Mouse (Mus musculus): ENCODE data around the gene Fdx1. TPM values are rescaled to one million over a fixed set of nuclear protein-coding genes. Genes with fewer than 3 reads are reported as not detected.

The Fdx1 gene
- polyA plus RNA-seq, 1 experiment from 2014 or later = 63.6 TPM

DNA sequence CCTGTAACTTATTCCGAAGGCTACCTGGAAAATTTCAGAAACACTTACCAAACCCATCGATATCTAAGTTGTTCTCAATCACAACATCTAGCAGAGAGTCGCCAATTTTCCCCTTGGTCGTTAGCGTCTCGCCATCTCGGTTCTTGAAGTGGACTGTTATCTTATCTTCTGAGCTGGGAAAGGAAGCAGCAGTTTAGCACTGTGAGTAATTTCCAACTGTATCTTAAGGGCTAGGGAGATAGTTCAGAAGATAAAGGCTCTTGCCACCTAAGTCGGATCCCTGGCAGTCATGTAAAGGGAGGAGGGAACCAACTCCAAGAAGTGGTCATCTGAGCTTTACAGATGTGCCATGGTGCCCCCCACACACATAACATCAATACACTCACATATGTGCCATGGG lies 6.3 kb downstream of the Fdx1 start:
- H3K9ac ChIP-seq = no peak overlapping the region
- WGBS = 83% methylated on average over 8 of the region's 8 CpGs
- H3K27me3 ChIP-seq = no peaks in the 10 kb centered on the region
- peaks cover 21% of the 10 kb centered on the region for H3K4me1 ChIP-seq
- no peak overlapping the region for H3K4me2 ChIP-seq (replicated peaks)
- H3K36me3 ChIP-seq = peaks cover 23% of the 10 kb centered on the region
- H3K9me3 ChIP-seq = no peaks in the 10 kb centered on the region
- no peak overlapping the region for H3K4me3 ChIP-seq
- no peak overlapping the region for H3K27ac ChIP-seq
- no peak for ATAC-seq (ENCODE audit: low FRiP score, low read depth)

DNA sequence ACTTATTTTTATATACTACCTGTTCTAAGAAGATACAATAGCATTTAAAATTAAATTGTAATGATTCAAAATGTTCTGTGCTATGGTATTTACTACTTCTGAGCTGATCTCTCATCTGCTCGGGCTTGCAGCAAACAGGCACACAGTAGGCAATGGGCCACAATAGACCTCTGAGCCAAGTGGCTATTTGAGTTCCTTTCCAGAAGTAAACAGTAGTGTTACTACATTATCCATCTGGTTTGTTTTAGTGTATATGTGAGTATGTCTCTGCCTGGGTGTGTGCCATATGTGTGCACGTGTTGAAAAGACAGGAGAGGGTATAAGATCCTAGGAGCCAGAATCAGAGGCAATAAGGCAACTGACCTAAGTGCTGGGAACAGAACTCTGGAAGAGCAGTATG lies 6.9 kb downstream of the Fdx1 start:
- no peaks in the 10 kb centered on the region for H3K9me3 ChIP-seq
- ATAC-seq (ENCODE audit: low FRiP score, low read depth) = no peak
- no peak overlapping the region for H3K27ac ChIP-seq
- WGBS = 70% methylated on average over 2 of the region's 2 CpGs
- H3K27me3 ChIP-seq = no peaks in the 10 kb centered on the region
- H3K4me3 ChIP-seq = no peak overlapping the region
- peaks cover 23% of the 10 kb centered on the region for H3K36me3 ChIP-seq
- no peak overlapping the region for H3K4me2 ChIP-seq (replicated peaks)
- H3K4me1 ChIP-seq = peaks cover 15% of the 10 kb centered on the region
- H3K9ac ChIP-seq = no peak overlapping the region

DNA sequence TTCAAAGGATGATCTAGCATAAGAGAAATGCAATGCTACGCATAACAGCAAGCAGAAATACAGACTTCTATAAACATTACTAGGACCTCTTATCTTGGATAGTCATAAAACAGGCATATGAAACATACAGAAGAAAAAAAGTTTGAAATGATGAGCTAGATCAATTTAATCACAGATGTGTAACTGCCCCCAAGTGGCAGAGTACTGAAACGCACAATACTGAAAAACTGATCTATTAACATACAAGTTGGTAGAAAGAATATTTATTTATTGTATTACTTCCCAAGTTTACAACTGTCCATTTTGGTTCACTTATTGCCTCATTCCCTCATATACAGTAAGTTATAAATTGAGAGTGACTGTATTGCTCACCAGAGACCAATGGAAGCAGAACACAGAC lies 12.0 kb downstream of the Fdx1 start:
- 77% methylated on average over 2 of the region's 2 CpGs for WGBS

DNA sequence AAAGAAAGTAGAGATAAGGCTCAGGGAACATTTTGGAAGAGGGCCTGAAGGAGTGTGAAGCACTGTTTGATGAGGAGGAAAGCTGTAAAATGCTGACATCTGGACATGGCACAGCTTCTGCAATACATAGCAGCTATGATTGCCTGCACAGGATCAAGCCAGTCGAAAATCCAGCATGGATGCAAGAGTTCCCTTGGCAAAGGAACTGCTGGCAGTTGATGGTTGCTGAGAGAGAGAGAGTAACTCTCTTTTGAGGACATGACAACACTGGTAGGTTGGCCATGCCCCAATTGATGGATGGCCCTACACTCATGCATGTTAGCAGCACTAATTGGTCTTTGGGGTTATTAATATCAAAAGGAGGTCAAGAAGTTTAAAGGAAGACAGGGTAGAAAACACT lies 12.7 kb downstream of the Fdx1 start:
- Histone ChIP-seq H3K9me3 (no peaks in the 10 kb centered on the region), H3K27ac (no peak overlapping the region), H3K36me3 (peaks cover 39% of the 10 kb centered on the region), H3K4me2 (replicated peaks) (no peak overlapping the region), H3K4me3 (no peak overlapping the region), H3K27me3 (no peaks in the 10 kb centered on the region), H3K9ac (no peak overlapping the region), H3K4me1 (no peaks in the 10 kb centered on the region)
- ATAC-seq (ENCODE audit: low FRiP score, low read depth) = no peak
- WGBS = 75% methylated on average over 1 of the region's 1 CpGs

More for the DNA sequence above, 12.0 kb downstream of the Fdx1 start:
- Histone ChIP-seq H3K4me3 (no peak overlapping the region), H3K9ac (no peak overlapping the region), H3K4me1 (no peaks in the 10 kb centered on the region), H3K27ac (no peak overlapping the region), H3K36me3 (peaks cover 39% of the 10 kb centered on the region), H3K9me3 (no peaks in the 10 kb centered on the region), H3K4me2 (replicated peaks) (no peak overlapping the region), H3K27me3 (no peaks in the 10 kb centered on the region)
- no peak for ATAC-seq (ENCODE audit: low FRiP score, low read depth)

DNA sequence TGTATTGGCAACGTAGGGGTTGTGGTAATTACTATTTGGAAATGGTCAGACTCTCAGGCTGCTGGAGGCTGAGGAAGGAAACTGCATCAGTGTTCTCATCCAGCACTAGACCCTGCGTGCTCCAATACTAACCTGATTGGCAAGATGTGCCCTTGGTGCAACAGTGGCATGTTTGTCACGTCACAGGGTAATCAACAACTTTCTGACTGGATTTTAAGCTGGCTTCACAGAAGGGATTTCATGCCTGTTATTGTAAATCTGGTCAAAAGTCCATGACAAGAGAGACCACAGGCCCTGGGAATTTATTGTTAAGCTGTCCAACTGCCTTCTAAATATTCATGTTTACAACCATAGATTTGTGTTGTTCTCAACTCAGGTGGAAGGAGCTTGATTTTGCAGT lies 13.1 kb downstream of the Fdx1 start:
- H3K27me3 ChIP-seq = no peaks in the 10 kb centered on the region
- no peak overlapping the region for H3K4me2 ChIP-seq (replicated peaks)
- H3K36me3 ChIP-seq = peaks cover 38% of the 10 kb centered on the region
- 88% methylated on average over 3 of the region's 3 CpGs for WGBS
- no peaks in the 10 kb centered on the region for H3K9me3 ChIP-seq
- no peak overlapping the region for H3K9ac ChIP-seq
- H3K27ac ChIP-seq = no peak overlapping the region
- H3K4me3 ChIP-seq = no peak overlapping the region
- H3K4me1 ChIP-seq = no peaks in the 10 kb centered on the region
- no peak for ATAC-seq (ENCODE audit: low FRiP score, low read depth)

DNA sequence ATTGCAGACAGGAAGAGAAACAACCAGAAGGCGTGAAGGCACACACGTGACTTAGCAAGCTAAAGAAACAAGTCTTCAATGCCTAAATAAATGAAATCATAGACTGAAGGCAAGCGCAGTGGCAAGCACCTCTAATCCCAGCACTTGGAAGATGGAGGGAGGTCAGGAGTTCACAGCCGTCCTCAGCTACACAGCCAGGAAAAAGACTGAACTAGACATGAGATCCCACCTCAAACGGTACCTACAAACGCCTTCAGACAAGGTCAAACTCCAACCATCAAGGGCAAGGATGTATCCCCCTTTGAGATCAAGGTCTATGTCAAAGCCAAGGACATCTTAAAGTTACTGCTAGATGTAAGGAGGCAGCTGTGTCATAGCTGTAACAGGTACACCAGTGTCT lies 19.4 kb downstream of the Fdx1 start:
- H3K4me1 ChIP-seq = no peaks in the 10 kb centered on the region
- no peaks in the 10 kb centered on the region for H3K9me3 ChIP-seq
- no peak overlapping the region for H3K9ac ChIP-seq
- no peaks in the 10 kb centered on the region for H3K27me3 ChIP-seq
- no peak overlapping the region for H3K4me3 ChIP-seq
- H3K36me3 ChIP-seq = peaks cover 50% of the 10 kb centered on the region
- no peak overlapping the region for H3K27ac ChIP-seq
- no peak overlapping the region for H3K4me2 ChIP-seq (replicated peaks)
- no peak for ATAC-seq (ENCODE audit: low FRiP score, low read depth)
- WGBS = 86% methylated on average over 6 of the region's 6 CpGs

DNA sequence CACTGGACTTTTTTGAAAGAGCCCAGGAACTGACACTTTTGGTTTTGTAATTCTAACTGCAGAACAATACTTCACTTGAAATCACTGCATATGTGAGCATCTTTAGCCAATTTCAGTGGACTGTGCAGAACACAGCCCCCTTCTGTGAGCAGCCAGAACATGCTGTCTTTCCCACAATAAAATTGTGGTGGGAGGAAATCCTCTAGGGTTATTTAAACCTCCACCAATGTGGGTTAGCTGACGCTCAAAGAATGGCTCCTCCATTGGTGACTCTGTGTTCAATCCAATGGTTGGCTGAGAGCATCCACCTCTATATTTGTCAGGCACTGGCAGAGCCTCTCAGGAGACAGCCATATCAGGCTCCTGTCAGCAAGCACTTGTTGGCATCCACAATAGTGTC lies 28.7 kb downstream of the Fdx1 start:
- Histone ChIP-seq H3K4me2 (replicated peaks) (no peak overlapping the region), H3K36me3 (no peaks in the 10 kb centered on the region), H3K4me1 (peaks cover under 1% of the 10 kb centered on the region; the same call in 1 of the 2 replicates), H3K27me3 (no peaks in the 10 kb centered on the region), H3K4me3 (no peak overlapping the region), H3K9ac (no peak overlapping the region), H3K27ac (no peak overlapping the region), H3K9me3 (no peaks in the 10 kb centered on the region)
- WGBS = 40% methylated on average over 1 of the region's 1 CpGs
- no peak for ATAC-seq (ENCODE audit: low FRiP score, low read depth)

DNA sequence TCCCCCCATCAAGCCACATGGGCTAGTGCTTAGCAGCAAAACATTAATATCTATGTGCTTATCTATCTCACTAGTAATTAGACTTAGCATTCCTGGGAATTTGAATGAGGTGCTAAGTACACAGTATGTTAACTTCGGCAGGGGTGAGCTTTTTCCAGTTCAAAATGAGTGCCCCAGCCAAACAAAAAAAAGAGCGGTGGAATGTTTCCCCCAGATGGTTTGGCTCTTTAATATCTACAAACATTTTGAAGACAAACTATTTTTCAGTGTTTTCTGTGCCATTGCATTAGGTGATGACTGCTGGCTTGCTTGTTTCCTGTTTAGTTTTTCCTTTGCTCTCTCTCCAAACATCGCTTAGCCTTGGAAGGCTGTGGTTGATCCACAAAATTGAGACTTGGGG lies 31.4 kb downstream of the Fdx1 start:
- Histone ChIP-seq H3K4me3 (no peak overlapping the region), H3K9ac (no peak overlapping the region)
- 72% methylated on average over 3 of the region's 3 CpGs for WGBS

DNA sequence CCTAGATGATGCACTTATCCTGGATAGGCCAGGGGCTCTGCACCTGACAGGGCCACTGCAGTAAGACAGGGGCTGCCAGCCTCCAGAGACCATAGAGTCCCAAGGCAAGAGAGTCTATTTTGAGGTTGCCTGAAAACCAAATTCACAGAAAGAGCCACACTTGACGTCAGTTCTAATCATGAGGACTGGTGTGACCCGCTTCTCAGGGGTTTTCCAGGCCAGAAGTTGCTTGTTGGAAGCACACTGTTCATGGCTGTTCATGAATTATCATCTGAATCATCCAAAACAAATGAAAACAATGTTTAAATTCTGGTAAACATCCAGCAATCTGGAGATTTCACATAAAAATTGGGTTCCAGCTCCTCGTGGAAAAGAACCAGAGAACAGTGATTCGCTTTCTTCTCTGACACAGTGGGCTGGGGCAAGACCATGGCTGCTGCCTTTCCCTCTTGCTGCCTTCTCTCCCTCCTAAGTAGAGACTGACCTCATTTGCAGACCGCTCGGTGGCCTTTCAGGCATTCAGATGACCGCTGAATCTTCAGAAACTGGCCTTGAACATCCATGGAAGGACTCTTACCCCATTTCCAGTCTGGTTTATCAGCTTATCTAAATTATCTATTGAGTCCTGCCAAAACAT lies 32.2 kb downstream of the Fdx1 start:
- Histone ChIP-seq H3K27ac (no peak overlapping the region), H3K36me3 (no peaks in the 10 kb centered on the region), H3K4me2 (replicated peaks) (no peak overlapping the region), H3K4me3 (no peak overlapping the region), H3K9ac (no peak overlapping the region), H3K4me1 (peaks cover 27% of the 10 kb centered on the region), H3K9me3 (no peaks in the 10 kb centered on the region), H3K27me3 (no peaks in the 10 kb centered on the region)
- 88% methylated on average over 7 of the region's 7 CpGs for WGBS
- no peak for ATAC-seq (ENCODE audit: low FRiP score, low read depth)

More for the DNA sequence above, 31.4 kb downstream of the Fdx1 start:
- no peak overlapping the region for H3K27ac ChIP-seq
- no peaks in the 10 kb centered on the region for H3K9me3 ChIP-seq
- no peak overlapping the region for H3K4me2 ChIP-seq (replicated peaks)
- no peak for ATAC-seq (ENCODE audit: low FRiP score, low read depth)
- peaks cover 27% of the 10 kb centered on the region for H3K4me1 ChIP-seq
- no peaks in the 10 kb centered on the region for H3K36me3 ChIP-seq
- no peaks in the 10 kb centered on the region for H3K27me3 ChIP-seq

DNA sequence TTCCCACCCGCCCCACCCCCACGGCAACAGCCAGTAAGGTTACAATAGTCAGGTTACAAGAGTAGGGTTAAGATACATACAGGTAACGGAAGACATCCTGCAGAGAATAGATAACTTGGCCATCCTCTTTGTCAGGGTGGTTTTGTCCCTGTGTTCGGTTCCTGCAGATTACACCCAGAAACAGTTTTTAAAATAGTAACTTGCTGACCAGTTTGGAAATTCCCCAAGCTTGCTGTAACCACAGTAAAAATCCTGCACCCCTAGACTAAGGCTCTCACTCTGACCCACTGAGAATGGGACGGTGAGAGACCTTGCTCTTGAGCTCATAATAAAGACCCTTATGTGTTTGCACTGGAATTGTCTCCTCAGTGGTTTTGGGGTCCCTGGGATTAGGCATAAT lies 33.4 kb downstream of the Fdx1 start:
- peaks cover 27% of the 10 kb centered on the region for H3K4me1 ChIP-seq
- no peak overlapping the region for H3K9ac ChIP-seq
- ATAC-seq (ENCODE audit: low FRiP score, low read depth) = no peak
- H3K9me3 ChIP-seq = no peaks in the 10 kb centered on the region
- H3K4me3 ChIP-seq = no peak overlapping the region
- H3K27me3 ChIP-seq = no peaks in the 10 kb centered on the region
- no peaks in the 10 kb centered on the region for H3K36me3 ChIP-seq
- no peak overlapping the region for H3K4me2 ChIP-seq (replicated peaks)
- WGBS = 67% methylated on average over 5 of the region's 5 CpGs
- no peak overlapping the region for H3K27ac ChIP-seq

DNA sequence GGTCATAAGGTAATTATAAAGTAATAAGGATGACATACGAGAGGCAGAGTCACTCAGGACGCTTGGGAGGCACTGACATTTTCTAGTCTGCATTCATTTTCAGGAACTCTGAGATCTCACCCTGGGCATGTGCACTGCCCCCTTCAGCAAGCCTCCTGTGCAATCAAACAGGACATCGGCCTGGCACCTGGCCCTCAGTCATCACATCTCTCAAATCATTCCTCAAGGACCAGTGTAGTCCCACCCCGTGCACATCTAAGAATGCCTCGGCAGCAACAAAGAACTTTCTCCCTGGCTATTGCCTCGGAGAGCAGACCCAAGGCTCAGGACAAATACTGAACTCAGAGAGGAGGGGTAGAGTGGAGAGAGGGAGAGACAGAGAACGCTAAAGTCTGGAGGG lies 34.7 kb downstream of the Fdx1 start:
- Histone ChIP-seq H3K27me3 (no peaks in the 10 kb centered on the region), H3K4me2 (replicated peaks) (peak overlapping the region; percentile 58)

DNA sequence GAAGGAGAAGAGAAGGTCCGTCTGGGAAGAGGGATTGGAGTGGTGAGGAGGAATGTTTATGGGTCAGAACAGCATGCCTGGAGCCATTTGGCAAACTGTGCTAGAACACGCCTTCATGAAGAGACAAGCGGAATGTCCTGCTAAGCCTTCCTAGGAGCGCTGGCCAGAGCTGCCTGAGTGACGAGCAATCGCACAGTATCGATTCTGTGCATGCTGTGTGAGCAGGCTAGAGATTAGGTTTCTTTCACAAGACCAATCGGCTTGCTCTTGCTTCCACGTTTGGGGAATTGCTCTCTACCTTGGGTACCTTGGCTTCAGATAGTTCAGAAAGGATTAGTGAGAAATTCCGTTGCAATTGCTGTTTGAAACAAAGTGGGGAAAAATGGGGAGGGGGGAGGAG lies 35.2 kb downstream of the Fdx1 start:
- H3K27ac ChIP-seq = peak overlapping the region; percentile 76; the same call in 1 of the 2 replicates
- H3K36me3 ChIP-seq = no peaks in the 10 kb centered on the region
- ATAC-seq (ENCODE audit: low FRiP score, low read depth) = peak; percentile 82
- no peaks in the 10 kb centered on the region for H3K27me3 ChIP-seq
- 0 out of 2 replicates have a peak overlapping the region, but pooled peaks have one; percentile 13 for H3K9ac ChIP-seq
- no peaks in the 10 kb centered on the region for H3K9me3 ChIP-seq
- H3K4me3 ChIP-seq = peak overlapping the region; percentile 17
- peaks cover 27% of the 10 kb centered on the region for H3K4me1 ChIP-seq
- H3K4me2 ChIP-seq (replicated peaks) = peak overlapping the region; percentile 58
- WGBS = 5% methylated on average over 10 of the region's 10 CpGs

More for the DNA sequence above, 34.7 kb downstream of the Fdx1 start:
- no peaks in the 10 kb centered on the region for H3K9me3 ChIP-seq
- WGBS = 26% methylated on average over 7 of the region's 7 CpGs
- no peak overlapping the region for H3K4me3 ChIP-seq
- peak overlapping the region; percentile 77; the same call in 1 of the 2 replicates for H3K27ac ChIP-seq
- no peak overlapping the region; the same call in 1 of the 2 replicates for H3K9ac ChIP-seq
- H3K36me3 ChIP-seq = no peaks in the 10 kb centered on the region
- peaks cover 27% of the 10 kb centered on the region for H3K4me1 ChIP-seq
- ATAC-seq (ENCODE audit: low FRiP score, low read depth) = peak; percentile 24; the same call in 1 of the 2 replicates

DNA sequence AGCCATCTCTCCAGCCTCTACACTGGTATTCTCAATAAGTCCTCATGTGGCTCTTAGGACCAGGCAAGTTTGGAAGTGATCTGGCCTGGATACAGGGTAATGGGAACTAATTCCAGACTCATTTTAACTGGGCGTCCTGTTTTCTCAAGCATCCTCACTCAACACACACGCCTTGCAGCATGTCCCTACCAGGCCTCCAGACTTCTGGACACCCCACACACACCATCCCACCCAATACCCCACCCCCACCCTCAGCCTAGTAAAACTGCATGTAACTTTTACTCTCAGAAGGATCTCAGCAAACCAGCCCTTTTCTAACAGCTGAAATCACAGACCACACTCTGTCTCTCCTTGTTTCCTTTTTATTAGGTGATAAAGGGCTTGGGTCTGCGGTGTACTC lies 35.7 kb downstream of the Fdx1 start:
- Histone ChIP-seq H3K4me3 (peak overlapping the region; percentile 17), H3K27ac (peak overlapping the region; percentile 76; the same call in 1 of the 2 replicates), H3K36me3 (no peaks in the 10 kb centered on the region), H3K4me2 (replicated peaks) (peak overlapping the region; percentile 58), H3K9ac (0 out of 2 replicates have a peak overlapping the region, but pooled peaks have one; percentile 13), H3K4me1 (peaks cover 27% of the 10 kb centered on the region), H3K27me3 (no peaks in the 10 kb centered on the region), H3K9me3 (no peaks in the 10 kb centered on the region)
- 17% methylated on average over 3 of the region's 3 CpGs for WGBS
- ATAC-seq (ENCODE audit: low FRiP score, low read depth) = peak; percentile 75
